Mouse (Mus musculus) forebrain, embryonic 14.5 days (tissue): ENCODE results near the gene Tigd4. TPM values are rescaled to one million over a fixed set of nuclear protein-coding genes. Genes with fewer than 3 reads are reported as not detected.
"Not testable (repeated sequence)": the region's sequence is repeated elsewhere in the genome, so short reads cannot be mapped to it uniquely, and the experiment has no call there.

Experiments
- ATAC-seq: fragments of 200-750 bp; cut with Nextera tagmentation; 2 replicates; pipeline ENCODE4 v1.8.0; 2017; ENCODE audit warnings: mild to moderate bottlenecking, moderate library complexity
- DNase-seq: peaks from one replicate; pipeline ENCODE4 v3.0.0-alpha.2; 2015; ENCODE audit warnings: low spot score
- H3K27ac ChIP-seq: fragments of 300-500 bp; sonication (generic); 2 replicates; pipeline ENCODE4 v1.5.1; 2014; ENCODE audit warnings: low read depth, mild to moderate bottlenecking, control low read depth, low read length, moderate library complexity
- H3K27me3 ChIP-seq: fragments of 300-500 bp; sonication (generic); replicated peaks from 2 replicates; pipeline ENCODE4 v1.6.1; 2014; ENCODE audit warnings: low read length, control low read depth, mixed read lengths; ENCODE audit not compliant: control insufficient read depth, insufficient read depth
- H3K36me3 ChIP-seq: fragments of 300-500 bp; sonication (generic); 2 replicates; pipeline ENCODE4 v1.6.1; 2014; ENCODE audit warnings: low read length, control low read depth; ENCODE audit not compliant: control insufficient read depth, insufficient read depth
- H3K4me1 ChIP-seq: fragments of 300-500 bp; sonication (generic); 2 replicates; pipeline ENCODE4 v1.6.1; 2014; ENCODE audit warnings: antibody characterized with exemption, low read length, control low read depth; ENCODE audit not compliant: control insufficient read depth, insufficient read depth
- H3K4me2 ChIP-seq: fragments of 300-500 bp; sonication (generic); 2 replicates; pipeline ENCODE4 v1.6.1; 2014; ENCODE audit warnings: mild to moderate bottlenecking, control low read depth, low read length
- H3K4me3 ChIP-seq: fragments of 300-500 bp; sonication (generic); 2 replicates; pipeline ENCODE4 v1.5.1; 2014; ENCODE audit warnings: low read depth, low read length, control low read depth
- H3K9ac ChIP-seq: fragments of 300-500 bp; sonication (generic); 2 replicates; pipeline ENCODE4 v1.6.1; 2014; ENCODE audit warnings: mild to moderate bottlenecking, low read length, control low read depth, moderate library complexity
- H3K9me3 ChIP-seq: fragments of 300-500 bp; sonication (generic); replicated peaks from 2 replicates; pipeline ENCODE4 v1.6.1; 2016; ENCODE audit warnings: low read length, control low read depth, mixed read lengths; ENCODE audit not compliant: control insufficient read depth
- WGBS: fragments of 180-500 bp; shearing (Covaris S2); extraction: QIAGEN DNeasy Blood & Tissue Kit; methylation state at CpG from one replicate; pipeline ENCODE4 v1.1.7; 2014; 5-methylcytosine and 5-hydroxymethylcytosine counted together
- polyA plus RNA-seq: library from polyadenylated mRNA; unstranded; fragments of >200 nt; fragmentation: Nextera tagmentation; extraction: Ambion mirVana; gene quantifications from 2 replicates; pipeline ENCODE4 v1.2.1, GENCODE M21; 2014

The Tigd4 gene
- polyA plus RNA-seq = not detected in 2 replicates

- Histone ChIP-seq H3K27me3 (no peaks in the 10 kb centered on the region), H3K4me3 (no peak within 1 kb of the TSS), H3K36me3 (no peaks in the 10 kb centered on the region), H3K9me3 (no peaks in the 10 kb centered on the region), H3K4me1 (peaks cover 2% of the 10 kb centered on the region; the same call in 1 of the 2 replicates), H3K4me2 (no peak within 1 kb of the TSS), H3K9ac (no peak within 1 kb of the TSS), H3K27ac (no peak within 1 kb of the TSS)
- WGBS = 93% methylated on average over 2 of the region's 2 CpGs
- DNase-seq (no peak), ATAC-seq (no peak)
Observed at GRCm38 (mm10) chr3:84593274-84593673, at the start of gene Tigd4. TSS of gene Tigd4 (plus strand) at chr3:84593574.

GRCm38 (mm10) chr3:84547177-84547576 is 46.2 kb upstream of the Tigd4 start:
- Histone ChIP-seq H3K9ac (no peak overlapping the region), H3K27ac (no peak overlapping the region), H3K4me1 (no peaks in the 10 kb centered on the region), H3K27me3 (no peaks in the 10 kb centered on the region), H3K9me3 (no peaks in the 10 kb centered on the region), H3K4me3 (no peak overlapping the region), H3K36me3 (no peaks in the 10 kb centered on the region), H3K4me2 (no peak overlapping the region)
- 86% methylated on average over 8 of the region's 8 CpGs for WGBS
- ATAC-seq (no peak), DNase-seq (no peak)

- WGBS = 87% methylated on average over 3 of the region's 3 CpGs
Observed at GRCm38 (mm10) chr3:84555780-84556179, 37.6 kb upstream of the Tigd4 start.

GRCm38 (mm10) chr3:84558301-84558700 is 35.1 kb upstream of the Tigd4 start:
- no peak for ATAC-seq
- WGBS = 92% methylated on average over 3 of the region's 3 CpGs

More at GRCm38 (mm10) chr3:84555780-84556179, 37.6 kb upstream of the Tigd4 start:
- ATAC-seq = no peak
- Histone ChIP-seq H3K27me3 (no peaks in the 10 kb centered on the region), H3K4me3 (no peak overlapping the region), H3K27ac (no peak overlapping the region), H3K9ac (no peak overlapping the region), H3K4me2 (no peak overlapping the region), H3K36me3 (no peaks in the 10 kb centered on the region), H3K4me1 (no peaks in the 10 kb centered on the region), H3K9me3 (no peaks in the 10 kb centered on the region)
- no peak for DNase-seq

GRCm38 (mm10) chr3:84562911-84563310 is 30.5 kb upstream of the Tigd4 start:
- H3K27me3 ChIP-seq, H3K9me3 ChIP-seq, ATAC-seq, H3K27ac ChIP-seq, H3K9ac ChIP-seq, H3K4me1 ChIP-seq, H3K4me3 ChIP-seq, H3K36me3 ChIP-seq, DNase-seq, H3K4me2 ChIP-seq: not testable (repeated sequence)
- WGBS = 100% methylated on average over 2 of the region's 2 CpGs

More at GRCm38 (mm10) chr3:84558301-84558700, 35.1 kb upstream of the Tigd4 start:
- Histone ChIP-seq H3K27me3 (no peaks in the 10 kb centered on the region), H3K9ac (no peak overlapping the region), H3K9me3 (no peaks in the 10 kb centered on the region), H3K27ac (no peak overlapping the region), H3K4me3 (no peak overlapping the region), H3K4me2 (no peak overlapping the region), H3K36me3 (no peaks in the 10 kb centered on the region), H3K4me1 (no peaks in the 10 kb centered on the region)
- DNase-seq = no peak

GRCm38 (mm10) chr3:84563415-84563814 is 30.0 kb upstream of the Tigd4 start:
- Histone ChIP-seq H3K36me3 (no peaks in the 10 kb centered on the region), H3K4me3 (no peak overlapping the region), H3K27me3 (no peaks in the 10 kb centered on the region), H3K4me1 (no peaks in the 10 kb centered on the region), H3K9me3 (no peaks in the 10 kb centered on the region), H3K4me2 (no peak overlapping the region), H3K9ac (no peak overlapping the region), H3K27ac (no peak overlapping the region)
- DNase-seq (no peak), ATAC-seq (no peak)
- 93% methylated on average over 4 of the region's 4 CpGs for WGBS

DNA sequence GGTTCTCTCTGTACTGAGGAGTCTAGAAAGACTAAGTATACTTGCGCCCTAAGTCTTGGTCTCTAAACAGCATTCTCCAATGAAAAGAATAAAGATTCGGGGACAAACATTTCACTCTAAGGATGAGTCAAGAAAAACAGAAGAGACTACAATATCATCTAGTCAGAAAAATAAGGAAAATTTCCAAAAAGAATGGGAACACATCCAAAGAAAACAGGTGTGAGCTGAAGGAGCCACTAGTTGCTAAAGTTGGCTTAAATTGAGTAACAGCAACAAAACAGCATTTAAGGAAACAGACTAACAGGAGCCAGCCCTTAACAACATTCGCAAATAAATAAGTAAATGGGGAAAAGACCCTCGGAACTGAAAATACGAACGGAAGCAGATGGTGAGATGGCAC is 24.8 kb upstream of the Tigd4 start:
- H3K27me3 ChIP-seq = no peaks in the 10 kb centered on the region
- no peak overlapping the region for H3K4me2 ChIP-seq
- H3K9me3 ChIP-seq = no peaks in the 10 kb centered on the region
- DNase-seq = no peak
- H3K36me3 ChIP-seq = no peaks in the 10 kb centered on the region
- no peaks in the 10 kb centered on the region for H3K4me1 ChIP-seq
- H3K9ac ChIP-seq = no peak overlapping the region
- no peak for ATAC-seq
- no peak overlapping the region for H3K27ac ChIP-seq
- H3K4me3 ChIP-seq = no peak overlapping the region
- 90% methylated on average over 6 of the region's 6 CpGs for WGBS

GRCm38 (mm10) chr3:84569587-84569986 is 23.8 kb upstream of the Tigd4 start:
- H3K9me3 ChIP-seq = no peaks in the 10 kb centered on the region

GRCm38 (mm10) chr3:84570501-84570900 is 22.9 kb upstream of the Tigd4 start:
- Histone ChIP-seq H3K4me2 (no peak overlapping the region), H3K27me3 (no peaks in the 10 kb centered on the region), H3K36me3 (no peaks in the 10 kb centered on the region), H3K4me1 (no peaks in the 10 kb centered on the region), H3K27ac (no peak overlapping the region), H3K9me3 (no peaks in the 10 kb centered on the region), H3K9ac (no peak overlapping the region), H3K4me3 (no peak overlapping the region)
- DNase-seq = no peak
- WGBS = 92% methylated on average over 3 of the region's 3 CpGs
- no peak for ATAC-seq

More at GRCm38 (mm10) chr3:84569587-84569986, 23.8 kb upstream of the Tigd4 start:
- no peaks in the 10 kb centered on the region for H3K36me3 ChIP-seq
- H3K27me3 ChIP-seq = no peaks in the 10 kb centered on the region
- H3K9ac ChIP-seq = no peak overlapping the region
- no peaks in the 10 kb centered on the region for H3K4me1 ChIP-seq
- no peak overlapping the region for H3K4me3 ChIP-seq
- DNase-seq (no peak), ATAC-seq (no peak)
- 90% methylated on average over 6 of the region's 6 CpGs for WGBS
- no peak overlapping the region for H3K4me2 ChIP-seq
- no peak overlapping the region for H3K27ac ChIP-seq
